Mouse (Mus musculus): ENCODE measurements around the gene Gnptab. TPM values are rescaled to one million over a fixed set of nuclear protein-coding genes. Genes with fewer than 3 reads are reported as not detected.

Gene Gnptab
- polyA plus RNA-seq (2012; rRNA removed; ENCODE audit: low replicate concordance) = 2.1 and 2.8 TPM in 2 replicates

DNA sequence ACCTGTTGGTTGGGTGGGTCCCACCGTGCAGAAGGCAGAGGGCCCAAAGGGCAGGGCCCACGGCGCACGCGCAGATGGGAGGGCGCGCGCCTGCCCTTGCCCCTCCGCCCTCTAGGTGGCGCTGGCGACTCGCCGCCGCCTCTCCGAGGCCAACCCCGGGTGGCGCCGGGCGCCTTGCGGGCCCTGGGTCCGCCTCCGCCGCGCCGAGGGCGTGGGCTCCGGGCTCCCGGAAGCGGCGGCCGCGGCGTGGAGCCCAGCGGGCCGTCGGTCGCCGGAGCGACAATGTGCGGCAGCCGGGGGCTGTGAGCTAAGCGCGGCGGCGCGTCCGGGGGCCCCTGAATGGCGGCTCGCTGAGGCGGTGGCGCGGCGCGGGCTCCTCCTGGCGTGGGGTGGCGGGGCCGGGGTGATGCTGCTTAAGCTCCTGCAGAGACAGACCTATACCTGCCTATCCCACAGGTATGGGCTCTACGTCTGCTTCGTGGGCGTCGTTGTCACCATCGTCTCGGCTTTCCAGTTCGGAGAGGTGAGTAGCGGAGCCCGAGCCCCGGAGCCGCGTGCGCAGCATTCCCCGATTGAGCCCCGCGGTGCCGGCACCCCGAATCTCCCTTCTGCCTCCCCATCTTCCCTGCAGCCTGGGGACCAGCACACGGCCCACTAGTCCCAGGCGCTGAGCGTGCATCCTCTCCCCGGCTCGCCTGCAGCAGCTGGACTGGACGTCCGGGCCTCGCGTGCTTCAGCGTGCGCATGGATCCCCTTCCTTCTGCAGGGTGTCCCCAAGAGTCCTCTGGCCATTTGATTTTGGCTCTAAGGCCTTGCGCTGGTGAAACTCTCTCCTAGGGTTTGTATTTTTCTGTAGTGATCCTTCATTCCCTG, at the start of gene Gnptab, which contains the start of gene Dram1:
Gene Gnptab, plus strand, starts transcription at position 120 of the 873 bp plus-strand sequence.
Gene Dram1, minus strand, starts transcription at position 68 of the 873 bp plus-strand sequence.

DNA sequence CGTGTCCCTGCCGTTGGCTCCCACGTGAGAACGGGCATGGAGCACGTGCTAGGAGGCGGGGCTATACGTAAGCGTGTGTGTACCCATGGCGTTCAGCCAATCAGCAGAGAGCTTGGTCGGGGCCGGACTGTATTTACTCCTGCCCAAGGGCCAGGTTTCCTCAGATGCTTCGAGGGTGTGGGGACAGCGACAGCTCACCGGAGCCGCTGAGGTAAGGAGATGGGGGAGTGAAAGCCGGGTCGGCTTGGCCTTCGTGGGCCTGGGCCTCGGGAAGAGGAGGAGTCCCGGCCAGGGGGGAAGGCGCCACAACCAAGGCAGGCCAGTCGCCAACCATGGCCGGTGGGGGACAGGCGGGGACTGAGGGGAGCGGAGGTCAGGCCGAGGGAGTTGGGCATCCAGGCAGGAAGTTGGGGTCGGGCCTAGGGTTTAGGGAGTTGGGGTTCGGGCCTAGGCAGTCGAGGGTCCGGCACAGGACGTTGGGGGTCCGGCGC, 80.6 kb downstream of the Gnptab start, which contains the start of gene Sycp3:
Gene Sycp3, plus strand, starts transcription at position 68 of the 491 bp plus-strand sequence.

Other genes with a start within 250 kb of the Gnptab start
- 0.14 and 0.84 TPM in 2 replicates for gene Parpbp, start 232.2 kb upstream of the Gnptab start, polyA plus RNA-seq (2012; rRNA removed; ENCODE audit: low replicate concordance)
- gene Nup37, start 232.1 kb upstream of the Gnptab start, polyA plus RNA-seq (2012; rRNA removed; ENCODE audit: low replicate concordance) = 0.82 and 1.7 TPM in 2 replicates
- 3.1 and 3.4 TPM in 2 replicates for gene Washc3, start 178.0 kb upstream of the Gnptab start, polyA plus RNA-seq (2012; rRNA removed; ENCODE audit: low replicate concordance)
- 3.2 and 4.3 TPM in 2 replicates for gene Dram1, start 52 bp upstream of the Gnptab start, polyA plus RNA-seq (2012; rRNA removed; ENCODE audit: low replicate concordance)
- gene Sycp3, start 80.4 kb downstream of the Gnptab start, polyA plus RNA-seq (2012; rRNA removed; ENCODE audit: low replicate concordance) = not detected in 2 replicates
- gene Chpt1, start 124.9 kb downstream of the Gnptab start, polyA plus RNA-seq (2012; rRNA removed; ENCODE audit: low replicate concordance) = 109 and 177 TPM in 2 replicates
- gene Mybpc1, start 226.0 kb downstream of the Gnptab start, polyA plus RNA-seq (2012; rRNA removed; ENCODE audit: low replicate concordance) = not detected in 2 replicates

Measured in duodenum, adult 2 months (tissue).